Mouse (Mus musculus) gastrocnemius, postnatal 25 days (tissue): ENCODE measurements around the gene Il6st. TPM values are rescaled to one million over a fixed set of nuclear protein-coding genes. Genes with fewer than 3 reads are reported as not detected.

Experiments used
- DNase-seq: peaks from one replicate; pipeline ENCODE4 v3.0.0; 2022
- total RNA-seq, 2 experiments: library from RNA; stranded (reverse); gene quantifications; 1 replicate in 1 of 2; 2 replicates in 1 of 2; pipeline ENCODE4 v1.2.3; 2021

The Il6st gene
- total RNA-seq, 2 experiments from 2014 or later: 131 to 142 TPM

- no peak for DNase-seq
Measured at GRCm38 (mm10) chr13:112442867-112443529, 20.9 kb upstream of the Il6st start.

- no peak for DNase-seq
Measured at GRCm38 (mm10) chr13:112447108-112447665, 16.7 kb upstream of the Il6st start.

DNA sequence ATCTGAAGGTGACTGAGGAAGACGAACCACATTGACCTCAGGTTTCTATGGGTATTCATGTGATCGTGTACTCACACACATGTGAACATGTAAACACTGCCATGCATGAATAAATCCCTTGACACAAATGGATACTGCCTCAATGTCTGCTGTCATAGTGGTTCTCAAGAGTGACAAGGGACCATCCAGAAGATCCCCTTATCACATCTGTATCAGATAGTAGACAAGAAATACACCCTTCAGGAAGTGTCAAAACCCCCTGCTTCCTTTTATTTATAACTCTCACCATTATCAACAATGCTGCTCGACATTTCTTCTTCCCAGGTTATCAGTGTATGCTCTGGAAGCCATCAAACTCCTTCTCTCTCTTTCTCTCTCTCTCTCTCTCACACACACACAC is 13.7 kb upstream of the Il6st start:
- DNase-seq: no peak

- DNase-seq: no peak
Measured at GRCm38 (mm10) chr13:112457366-112457765, 6.5 kb upstream of the Il6st start.

- DNase-seq: no peak
Measured at GRCm38 (mm10) chr13:112458016-112458415, 5.9 kb upstream of the Il6st start.

DNA sequence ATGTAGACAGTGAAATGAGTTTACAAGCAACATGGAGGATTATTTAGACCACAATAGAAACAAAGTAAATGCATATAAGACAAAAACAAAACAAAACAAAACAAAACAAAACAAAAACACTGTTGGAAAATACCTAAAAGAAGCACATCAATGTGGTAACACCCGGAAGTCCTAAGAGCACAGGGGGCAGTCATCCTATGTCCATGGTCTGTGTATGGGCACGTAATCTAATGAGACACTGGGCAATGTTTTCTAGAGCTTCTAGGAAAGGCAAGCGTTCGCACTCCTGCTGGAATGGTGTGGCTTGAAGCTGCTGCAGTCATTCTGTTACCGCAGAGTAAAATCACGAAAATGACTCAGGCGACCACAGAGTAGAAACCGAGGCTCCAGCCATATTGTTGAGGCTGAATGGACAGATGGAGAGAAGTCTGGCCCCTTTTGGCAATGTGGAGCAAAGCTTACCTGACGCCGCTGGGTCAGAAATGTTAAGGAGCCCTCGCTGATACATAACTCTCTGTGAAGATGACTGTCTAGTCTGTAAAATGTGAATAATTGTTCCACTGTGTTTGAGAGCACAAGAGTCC is 5.3 kb upstream of the Il6st start:
- no peak for DNase-seq

DNA sequence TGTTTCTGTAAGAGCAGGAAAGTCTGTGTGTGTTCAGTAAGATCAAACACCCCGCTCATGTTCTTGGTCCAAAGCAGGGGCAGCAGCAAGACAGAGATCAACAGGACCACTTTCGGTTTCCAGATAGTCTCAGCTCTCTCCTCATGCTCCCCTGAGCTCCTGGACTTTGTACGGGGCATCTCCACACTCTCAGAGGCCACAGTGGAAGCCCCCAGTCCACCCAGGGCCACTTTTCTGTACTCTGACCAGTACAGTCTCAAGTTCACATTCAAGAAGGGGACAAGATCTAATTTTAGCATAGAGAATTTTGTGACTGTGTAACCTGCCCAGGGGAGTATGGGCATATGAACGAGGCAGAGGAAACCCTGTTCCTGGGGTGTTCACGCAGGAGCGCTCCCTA is 3.9 kb upstream of the Il6st start:
- DNase-seq: no peak

GRCm38 (mm10) chr13:112462411-112462987 is 1.4 kb upstream of the Il6st start:
- no peak for DNase-seq

DNA sequence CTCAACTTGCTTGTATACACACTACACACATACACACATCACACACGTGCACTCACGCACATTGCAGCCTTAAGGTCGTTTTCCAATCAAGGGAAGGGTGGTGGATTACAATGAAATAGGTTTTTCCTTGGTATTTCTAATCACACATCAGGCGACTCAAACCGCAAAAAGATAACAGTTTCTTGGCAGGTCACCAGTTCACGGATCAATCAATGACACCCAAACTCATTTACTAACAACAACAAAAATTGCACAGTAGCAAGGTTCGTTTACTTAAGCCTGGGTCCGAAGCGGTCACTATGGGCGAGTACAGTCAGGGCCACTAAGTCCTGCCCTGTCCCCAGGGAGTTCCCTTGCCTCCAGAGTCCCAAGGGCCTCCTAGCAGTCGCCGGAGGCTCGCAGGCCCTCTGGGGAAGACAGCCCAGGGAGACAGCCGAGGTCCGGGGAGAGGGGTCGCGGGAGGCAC is 500 bp upstream of the Il6st start:
- no peak for DNase-seq

GRCm38 (mm10) chr13:112464626-112465287 is 887 bp downstream of the Il6st start:
- no peak for DNase-seq

GRCm38 (mm10) chr13:112465585-112465984 is 1.7 kb downstream of the Il6st start:
- no peak for DNase-seq

GRCm38 (mm10) chr13:112466136-112466945 is 2.5 kb downstream of the Il6st start:
- no peak for DNase-seq

- DNase-seq: no peak
Measured at GRCm38 (mm10) chr13:112466946-112467255, 3.0 kb downstream of the Il6st start.

DNA sequence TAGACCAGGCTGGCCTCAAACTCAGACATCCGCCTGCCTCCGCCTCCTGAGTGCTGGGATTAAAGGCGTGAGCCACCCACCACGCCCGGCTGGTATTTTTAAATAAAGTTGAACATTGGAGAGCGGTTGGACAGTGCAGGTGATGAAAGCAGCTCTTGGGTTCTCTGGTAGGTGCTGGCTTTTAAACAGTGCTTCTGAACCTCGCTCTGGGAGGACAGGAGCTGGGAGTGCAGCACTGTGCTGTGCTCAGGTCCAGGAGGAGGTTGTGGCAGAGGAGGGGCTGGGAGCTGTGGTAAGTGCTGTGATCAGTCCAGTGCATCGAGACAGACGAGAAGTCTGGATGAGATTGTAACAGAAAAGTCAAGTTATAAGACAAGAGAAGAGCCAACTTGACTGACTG is 3.5 kb downstream of the Il6st start:
- no peak for DNase-seq

GRCm38 (mm10) chr13:112469491-112469890 is 5.6 kb downstream of the Il6st start:
- DNase-seq: no peak

DNA sequence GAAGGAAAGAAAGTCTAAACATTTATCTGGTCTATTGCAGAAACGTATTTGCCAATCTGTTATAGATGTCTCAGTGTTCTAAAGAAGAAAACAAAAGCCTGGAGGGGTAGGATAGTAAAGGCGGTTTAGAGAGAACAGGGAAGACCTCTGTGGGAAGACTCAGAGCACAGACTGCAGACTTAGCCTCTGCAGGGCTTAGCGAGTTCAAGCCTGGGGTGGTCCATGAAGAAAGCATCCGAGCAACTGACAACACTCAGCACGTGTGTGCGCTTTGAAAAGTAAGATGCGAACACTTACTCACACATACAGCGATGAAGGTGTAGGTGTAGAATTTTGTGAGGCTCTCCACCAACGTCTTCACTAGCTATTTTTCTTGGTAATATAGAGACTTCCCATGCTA is 7.3 kb downstream of the Il6st start:
- no peak for DNase-seq

DNA sequence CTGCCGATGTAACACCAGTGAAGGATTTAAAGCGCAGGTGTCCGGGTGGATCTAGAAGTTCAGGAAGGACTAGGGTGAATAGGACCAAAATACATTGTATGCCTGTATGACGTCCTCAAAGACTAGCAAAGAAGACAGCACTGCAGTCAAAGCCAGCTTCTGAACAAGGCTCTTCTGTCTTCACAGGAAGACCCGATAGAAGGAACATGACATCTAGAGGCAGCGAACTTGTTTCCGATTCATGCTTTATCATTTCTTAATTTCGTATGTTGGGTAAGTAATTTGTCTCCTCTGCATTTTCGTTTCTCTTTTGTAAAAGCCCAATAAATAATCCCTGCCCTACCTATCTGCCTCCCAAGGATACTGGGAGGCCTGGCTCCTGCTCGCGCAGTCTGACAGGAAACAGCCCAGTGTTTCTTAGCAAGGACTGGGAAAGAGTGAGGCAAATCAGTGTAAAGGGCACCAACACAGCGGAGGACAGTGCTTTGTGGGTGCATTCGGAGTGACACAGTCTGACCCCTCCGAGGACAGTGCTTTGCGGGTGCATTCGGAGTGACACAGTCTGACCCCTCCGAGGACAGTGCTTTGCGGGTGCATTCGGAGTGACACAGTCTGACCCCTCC is 8.6 kb downstream of the Il6st start:
- no peak for DNase-seq

DNA sequence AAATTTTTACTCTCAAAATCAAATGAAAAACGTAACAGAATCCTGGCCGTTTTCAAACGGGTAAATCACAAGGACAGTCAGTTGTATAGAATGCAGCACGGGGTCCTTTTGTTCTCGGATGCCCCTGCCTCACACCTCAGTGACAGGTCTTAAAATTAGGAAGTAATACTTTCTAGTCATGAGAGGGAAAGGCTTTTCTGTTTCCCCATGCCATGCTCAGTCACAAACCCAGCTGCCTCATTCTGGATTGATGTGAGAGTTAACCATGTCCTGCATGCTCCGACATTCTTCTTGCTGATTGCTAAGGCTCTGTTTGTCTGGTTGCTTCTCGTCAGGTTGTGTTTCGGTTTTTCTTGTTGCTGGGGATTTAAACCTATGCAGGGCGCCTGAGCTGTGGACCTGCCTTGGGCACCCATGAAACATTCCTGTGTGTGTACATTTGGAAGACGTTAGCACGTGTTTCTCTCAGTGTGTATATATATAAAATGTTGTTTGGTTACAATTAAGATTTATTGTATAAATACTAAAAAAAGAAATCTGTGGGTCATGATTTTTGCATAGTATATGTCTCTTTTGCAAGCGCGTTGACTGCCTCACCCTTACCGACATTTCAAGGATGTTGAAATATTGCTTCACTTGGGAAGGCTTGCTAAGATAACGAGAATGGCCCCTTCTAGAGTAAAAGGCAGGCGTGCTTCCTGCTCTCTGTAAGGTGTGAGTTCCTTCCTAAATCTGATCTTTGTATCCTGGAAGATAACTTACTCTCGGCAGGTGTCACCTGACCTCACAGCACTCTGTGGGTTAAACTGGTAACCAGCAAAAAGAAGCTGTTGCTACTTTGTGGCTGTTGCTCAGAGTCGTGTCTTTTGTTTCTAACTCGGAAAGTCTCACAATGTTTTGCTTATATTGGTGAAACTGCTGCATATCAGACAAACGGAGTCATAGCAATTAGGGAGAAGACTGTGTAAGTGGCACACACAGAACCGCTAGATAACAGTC is 10.2 kb downstream of the Il6st start:
- no peak for DNase-seq

GRCm38 (mm10) chr13:112479032-112479431 is 15.2 kb downstream of the Il6st start:
- DNase-seq: no peak

DNA sequence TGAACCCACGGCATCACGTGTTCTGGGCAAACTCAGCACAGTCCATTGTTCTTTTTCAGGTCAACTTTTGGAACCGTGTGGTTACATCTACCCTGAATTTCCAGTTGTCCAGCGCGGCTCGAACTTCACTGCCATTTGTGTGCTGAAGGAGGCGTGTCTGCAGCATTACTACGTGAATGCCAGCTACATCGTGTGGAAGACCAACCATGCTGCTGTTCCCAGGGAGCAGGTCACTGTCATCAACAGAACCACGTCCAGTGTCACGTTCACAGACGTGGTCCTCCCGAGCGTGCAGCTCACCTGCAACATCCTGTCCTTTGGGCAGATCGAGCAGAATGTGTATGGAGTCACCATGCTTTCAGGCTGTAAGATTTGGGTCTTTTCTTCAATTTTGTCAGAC is 16.1 kb downstream of the Il6st start:
- DNase-seq: no peak
